Comparison of ENCODE assay signal across 17 mouse cellular contexts in genomic region chr11:35210728-35211682, GRCm38 (mm10).
DNase-seq lines count a peak whose midpoint lies in the region; ATAC-seq lines count a peak whose summit lies in the region.
"Had no signal": no experiment of that assay in that cellular context is flagged by ENCODE, and none has a peak within 500 bp of the region (broad histone marks: within the 10 kb centered on the region; RNA-seq: fewer than 3 reads in every experiment).

No protein-coding gene starts in this region.

- no peak overlapping the region for H3K27ac ChIP-seq in kidney, embryonic 14.5 days (ENCODE audit: low read depth, low read length)
- no peak overlapping the region for H3K27ac ChIP-seq in midbrain, embryonic 11.5 days (ENCODE audit: low read depth, low read length)
- H3K27ac ChIP-seq in midbrain, embryonic 10.5 days (replicated peaks): no peak overlapping the region
- H3K27ac ChIP-seq in intestine, embryonic 15.5 days: no peak overlapping the region
- H3K27ac ChIP-seq: heart, embryonic 15.5 days; hindbrain, embryonic 13.5 days; neural tube, embryonic 12.5 days had no signal

- no peak overlapping the region for H3K4me2 ChIP-seq in kidney, embryonic 14.5 days (replicated peaks; ENCODE audit: low read depth, low read length)
- H3K4me2 ChIP-seq in midbrain, embryonic 11.5 days: no peak overlapping the region
- H3K4me2 ChIP-seq in intestine, embryonic 15.5 days (replicated peaks): no peak overlapping the region
- H3K4me2 ChIP-seq: heart, embryonic 15.5 days; hindbrain, embryonic 13.5 days; neural tube, embryonic 12.5 days had no signal

- ATAC-seq in kidney, embryonic 14.5 days (ENCODE audit: low FRiP score, low TSS enrichment): peak; percentile 74; the same call in 1 of the 2 replicates
- ATAC-seq in midbrain, embryonic 11.5 days (ENCODE audit: low FRiP score): no peak
- ATAC-seq in intestine, embryonic 15.5 days: peak; percentile 66
- ATAC-seq: CD4-positive, CD25-positive, alpha-beta regulatory T cell, adult 4 months had no signal

- H3K4me1 ChIP-seq in kidney, embryonic 14.5 days (ENCODE audit: control insufficient read depth, insufficient read depth, low read length): peaks cover 6% of the 10 kb centered on the region; the same call in 1 of the 2 replicates
- H3K4me1 ChIP-seq in midbrain, embryonic 11.5 days (ENCODE audit: control insufficient read depth, insufficient read depth, low read length): no peaks in the 10 kb centered on the region
- H3K4me1 ChIP-seq in midbrain, embryonic 10.5 days: 0 out of 2 replicates have a peak, but pooled peaks cover 3% of the 10 kb centered on the region
- H3K4me1 ChIP-seq in intestine, embryonic 15.5 days (replicated peaks): 0 out of 2 replicates have a peak, but pooled peaks cover 9% of the 10 kb centered on the region
- H3K4me1 ChIP-seq: neural tube, embryonic 12.5 days had no signal

- no peaks in the 10 kb centered on the region for H3K27me3 ChIP-seq in kidney, embryonic 14.5 days (ENCODE audit: control insufficient read depth, insufficient read depth, low read length)
- H3K27me3 ChIP-seq in midbrain, embryonic 11.5 days (ENCODE audit: control insufficient read depth, insufficient read depth, low read length): no peaks in the 10 kb centered on the region
- peaks cover 19% of the 10 kb centered on the region for H3K27me3 ChIP-seq in midbrain, embryonic 10.5 days (ENCODE audit: low read depth, poor library complexity, severe bottlenecking)
- no peaks in the 10 kb centered on the region for H3K27me3 ChIP-seq in intestine, embryonic 15.5 days (replicated peaks)
- H3K27me3 ChIP-seq: heart, embryonic 15.5 days; neural tube, embryonic 12.5 days had no signal

- H3K9me3 ChIP-seq in kidney, embryonic 14.5 days (ENCODE audit: control insufficient read depth, low read length): no peaks in the 10 kb centered on the region; the same call in 1 of the 2 replicates
- no peaks in the 10 kb centered on the region for H3K9me3 ChIP-seq in midbrain, embryonic 11.5 days (ENCODE audit: control insufficient read depth, low read length)
- H3K9me3 ChIP-seq in midbrain, embryonic 10.5 days (replicated peaks): no peaks in the 10 kb centered on the region
- H3K9me3 ChIP-seq in intestine, embryonic 15.5 days: no peaks in the 10 kb centered on the region
- H3K9me3 ChIP-seq: heart, embryonic 15.5 days; hindbrain, embryonic 13.5 days; neural tube, embryonic 12.5 days had no signal

- H3K36me3 ChIP-seq in kidney, embryonic 14.5 days (ENCODE audit: control insufficient read depth, insufficient read depth, low read length): no peaks in the 10 kb centered on the region
- H3K36me3 ChIP-seq in midbrain, embryonic 11.5 days (ENCODE audit: control insufficient read depth, insufficient read depth, low read length): no peaks in the 10 kb centered on the region
- H3K36me3 ChIP-seq in midbrain, embryonic 10.5 days: no peaks in the 10 kb centered on the region
- no peaks in the 10 kb centered on the region for H3K36me3 ChIP-seq in intestine, embryonic 15.5 days
- H3K36me3 ChIP-seq: heart, embryonic 15.5 days; hindbrain, embryonic 13.5 days; neural tube, embryonic 12.5 days had no signal

- H3K4me3 ChIP-seq in kidney, embryonic 14.5 days (ENCODE audit: low read length): no peak overlapping the region
- H3K4me3 ChIP-seq in midbrain, embryonic 11.5 days (ENCODE audit: low read depth, low read length): no peak overlapping the region
- no peak overlapping the region for H3K4me3 ChIP-seq in midbrain, embryonic 10.5 days
- H3K4me3 ChIP-seq in intestine, embryonic 15.5 days (replicated peaks): no peak overlapping the region
- H3K4me3 ChIP-seq: heart, embryonic 15.5 days; hindbrain, embryonic 13.5 days; neural tube, embryonic 12.5 days had no signal

- H3K9ac ChIP-seq in kidney, embryonic 14.5 days (ENCODE audit: low read depth, low read length): no peak overlapping the region
- no peak overlapping the region for H3K9ac ChIP-seq in midbrain, embryonic 11.5 days (ENCODE audit: low read length)
- no peak overlapping the region for H3K9ac ChIP-seq in intestine, embryonic 15.5 days
- H3K9ac ChIP-seq: heart, embryonic 15.5 days; hindbrain, embryonic 13.5 days; neural tube, embryonic 12.5 days had no signal

- WGBS in kidney, embryonic 14.5 days: 54% methylated on average over 14 of the region's 14 CpGs
- WGBS in midbrain, embryonic 11.5 days: 86% methylated on average over 14 of the region's 14 CpGs
- 89% methylated on average over 14 of the region's 14 CpGs for whole genome bisulfite sequencing in midbrain, embryonic 10.5 days
- 43% methylated on average over 14 of the region's 14 CpGs for WGBS in intestine, embryonic 15.5 days

- no peak for DNase-seq in kidney, adult 9 months
- DNase-seq in midbrain, embryonic 11.5 days (ENCODE audit: low spot score, missing footprints): peak; percentile 62
- no peak for DNase-seq in midbrain, embryonic 10.5 days (ENCODE audit: low spot score)
- DNase-seq in mesoderm, embryonic 11.5 days (ENCODE audit: low read depth, low spot score): peak; percentile 39
- no peak for DNase-seq in gastrocnemius, postnatal 25 days
- DNase-seq: adrenal gland, postnatal 10 days; cerebellum, adult 18-20 months; gastrocnemius, postnatal 36 days; kidney, postnatal 14 days; right cerebral cortex, postnatal 25 days; thymus, adult 2 months had no signal

Comparison
In these comparisons a context has a peak if more than half of its experiments do, and no peak if none do; other contexts are left out.
1. DNase-seq: peak in midbrain, embryonic 11.5 days (single experiment) and mesoderm, embryonic 11.5 days (single experiment); none in kidney, adult 9 months (single experiment), midbrain, embryonic 10.5 days (single experiment) and gastrocnemius, postnatal 25 days (single experiment).